Mouse (Mus musculus): ENCODE data around the gene Bach2.

GRCm38 (mm10) chr4:32328561-32328960, 90.0 kb downstream of the Bach2 start:
- TF ChIP-seq CTCF (IDR thresholded peaks at IDR 0.05; ENCODE audit: low read depth): no peak
- no peak for TF ChIP-seq EP300 (IDR thresholded peaks at IDR 0.05; ENCODE audit: low read depth)
